Mouse (Mus musculus): ENCODE measurements around the gene Spink4.

GRCm38 (mm10) chr4:40943651-40944050, 23.8 kb downstream of the Spink4 start:
- TF ChIP-seq POLR2A (IDR thresholded peaks at IDR 0.05; ENCODE audit: insufficient read length, low read depth), result no peak
- no peak for TF ChIP-seq MAX (IDR thresholded peaks at IDR 0.05; ENCODE audit: low read depth)
- TF ChIP-seq MYOG (IDR thresholded peaks at IDR 0.05; ENCODE audit: control insufficient read depth in 1 of 3, insufficient read depth in 1 of 3, insufficient read length in 2 of 3, low read depth in 2 of 3), result no peak
- TF ChIP-seq USF1 (IDR thresholded peaks at IDR 0.05; ENCODE audit: low read depth), result no peak
- no peak for TF ChIP-seq POLR2AphosphoS2 (IDR thresholded peaks at IDR 0.05; ENCODE audit: insufficient read length, low read depth)
- no peak for TF ChIP-seq CEBPB (IDR thresholded peaks at IDR 0.05; ENCODE audit: insufficient read depth, poor library complexity, severe bottlenecking)
- TF ChIP-seq TCF12 (IDR thresholded peaks at IDR 0.05; ENCODE audit: insufficient read depth, poor library complexity, severe bottlenecking), result no peak

Data from myocyte (in vitro differentiated cells).